Mouse (Mus musculus): ENCODE measurements around the gene Slc35g3. TPM values are rescaled to one million over a fixed set of nuclear protein-coding genes. Genes with fewer than 3 reads are reported as not detected.
A peak's percentile ranks its signal among the peaks of the same experiment; 100 is the strongest.

The Slc35g3 gene
- total and polyA plus RNA-seq, 2 experiments, result not detected

GRCm38 (mm10) chr11:69758090-69758456 lies 3.7 kb downstream of the Slc35g3 start:
- under 1% methylated on average over 26 of the region's 26 CpGs for WGBS
- Histone ChIP-seq H3K9ac (ENCODE audit: low read depth, low read length) (peak overlapping the region; percentile 75), H3K4me1 (ENCODE audit: control insufficient read depth, insufficient read depth, low read length) (peaks cover 18% of the 10 kb centered on the region), H3K27me3 (ENCODE audit: control insufficient read depth, insufficient read depth, low read length) (no peaks in the 10 kb centered on the region), H3K27ac (replicated peaks; ENCODE audit: insufficient read depth, low read depth, low read length) (peak overlapping the region; percentile 52), H3K36me3 (ENCODE audit: control insufficient read depth, insufficient read depth, low read length) (no peaks in the 10 kb centered on the region), H3K4me3 (ENCODE audit: insufficient read depth, low read depth, low read length) (peak overlapping the region; percentile 52), H3K79me2 (ENCODE audit: control insufficient read depth, insufficient read depth, low read length) (peaks cover 11% of the 10 kb centered on the region; the same call in 1 of the 2 replicates)
- peak; percentile 80 for DNase-seq (ENCODE audit: extremely low read depth, low read depth, low spot score)
- TF ChIP-seq POLR2A (IDR thresholded peaks at IDR 0.05; ENCODE audit: extremely low read depth, insufficient read depth, low read length) (no peak; the same call in 1 of the 2 replicates), CTCF (IDR thresholded peaks at IDR 0.05; ENCODE audit: low read depth, low read length) (no peak)

- peaks cover 16% of the 10 kb centered on the region; the same call in 1 of the 2 replicates for H3K79me2 ChIP-seq (ENCODE audit: control insufficient read depth, insufficient read depth, low read length)
- TF ChIP-seq POLR2A (IDR thresholded peaks at IDR 0.05; ENCODE audit: extremely low read depth, insufficient read depth, low read length), result no peak
- TF ChIP-seq CTCF (IDR thresholded peaks at IDR 0.05; ENCODE audit: low read depth, low read length), result no peak
Observed at GRCm38 (mm10) chr11:69757303-69758089, 4.3 kb downstream of the Slc35g3 start.

GRCm38 (mm10) chr11:69754701-69755100 lies 7.1 kb downstream of the Slc35g3 start:
- DNase-seq (ENCODE audit: extremely low read depth, low read depth, low spot score), result peak; percentile 67
- H3K36me3 ChIP-seq (ENCODE audit: control insufficient read depth, insufficient read depth, low read length), result peaks cover 2% of the 10 kb centered on the region
- no peak overlapping the region for H3K9ac ChIP-seq (ENCODE audit: low read depth, low read length)
- H3K27me3 ChIP-seq (ENCODE audit: control insufficient read depth, insufficient read depth, low read length), result no peaks in the 10 kb centered on the region
- no peak overlapping the region for H3K27ac ChIP-seq (replicated peaks; ENCODE audit: insufficient read depth, low read depth, low read length)
- peaks cover 29% of the 10 kb centered on the region; the same call in 1 of the 2 replicates for H3K79me2 ChIP-seq (ENCODE audit: control insufficient read depth, insufficient read depth, low read length)
- H3K4me1 ChIP-seq (ENCODE audit: control insufficient read depth, insufficient read depth, low read length), result peaks cover 24% of the 10 kb centered on the region
- WGBS, result 25% methylated on average over 3 of the region's 3 CpGs
- no peak overlapping the region for H3K4me3 ChIP-seq (ENCODE audit: insufficient read depth, low read depth, low read length)
- TF ChIP-seq CTCF (IDR thresholded peaks at IDR 0.05; ENCODE audit: low read depth, low read length) (no peak), POLR2A (IDR thresholded peaks at IDR 0.05; ENCODE audit: extremely low read depth, insufficient read depth, low read length) (no peak)

More at GRCm38 (mm10) chr11:69757303-69758089, 4.3 kb downstream of the Slc35g3 start:
- peak overlapping the region; percentile 52 for H3K4me3 ChIP-seq (ENCODE audit: insufficient read depth, low read depth, low read length)
- DNase-seq (ENCODE audit: extremely low read depth, low read depth, low spot score), result no peak
- no peak overlapping the region; the same call in 1 of the 2 replicates for H3K27ac ChIP-seq (replicated peaks; ENCODE audit: insufficient read depth, low read depth, low read length)
- H3K27me3 ChIP-seq (ENCODE audit: control insufficient read depth, insufficient read depth, low read length), result no peaks in the 10 kb centered on the region
- H3K4me1 ChIP-seq (ENCODE audit: control insufficient read depth, insufficient read depth, low read length), result peaks cover 21% of the 10 kb centered on the region
- 32% methylated on average over 9 of the region's 9 CpGs for WGBS
- H3K36me3 ChIP-seq (ENCODE audit: control insufficient read depth, insufficient read depth, low read length), result no peaks in the 10 kb centered on the region
- H3K9ac ChIP-seq (ENCODE audit: low read depth, low read length), result peak overlapping the region; percentile 17; the same call in 1 of the 2 replicates

GRCm38 (mm10) chr11:69754233-69754632 lies 7.5 kb downstream of the Slc35g3 start:
- no peak for TF ChIP-seq POLR2A (IDR thresholded peaks at IDR 0.05; ENCODE audit: extremely low read depth, insufficient read depth, low read length)
- TF ChIP-seq CTCF (IDR thresholded peaks at IDR 0.05; ENCODE audit: low read depth, low read length), result no peak

GRCm38 (mm10) chr11:69752686-69753085 lies 9.1 kb downstream of the Slc35g3 start:
- Histone ChIP-seq H3K4me1 (ENCODE audit: control insufficient read depth, insufficient read depth, low read length) (peaks cover 21% of the 10 kb centered on the region), H3K27me3 (ENCODE audit: control insufficient read depth, insufficient read depth, low read length) (no peaks in the 10 kb centered on the region), H3K4me3 (ENCODE audit: insufficient read depth, low read depth, low read length) (no peak overlapping the region), H3K79me2 (ENCODE audit: control insufficient read depth, insufficient read depth, low read length) (peaks cover 29% of the 10 kb centered on the region; the same call in 1 of the 2 replicates), H3K27ac (replicated peaks; ENCODE audit: insufficient read depth, low read depth, low read length) (no peak overlapping the region), H3K9ac (ENCODE audit: low read depth, low read length) (no peak overlapping the region), H3K36me3 (ENCODE audit: control insufficient read depth, insufficient read depth, low read length) (peaks cover 5% of the 10 kb centered on the region)
- no peak for TF ChIP-seq CTCF (IDR thresholded peaks at IDR 0.05; ENCODE audit: low read depth, low read length)
- TF ChIP-seq POLR2A (IDR thresholded peaks at IDR 0.05; ENCODE audit: extremely low read depth, insufficient read depth, low read length), result no peak
- DNase-seq (ENCODE audit: extremely low read depth, low read depth, low spot score), result peak; percentile 64

More at GRCm38 (mm10) chr11:69754233-69754632, 7.5 kb downstream of the Slc35g3 start:
- no peak overlapping the region for H3K9ac ChIP-seq (ENCODE audit: low read depth, low read length)
- no peak overlapping the region for H3K27ac ChIP-seq (replicated peaks; ENCODE audit: insufficient read depth, low read depth, low read length)
- WGBS, result 77% methylated on average over 5 of the region's 5 CpGs
- H3K4me3 ChIP-seq (ENCODE audit: insufficient read depth, low read depth, low read length), result no peak overlapping the region
- no peak for DNase-seq (ENCODE audit: extremely low read depth, low read depth, low spot score)
- no peaks in the 10 kb centered on the region for H3K27me3 ChIP-seq (ENCODE audit: control insufficient read depth, insufficient read depth, low read length)
- H3K4me1 ChIP-seq (ENCODE audit: control insufficient read depth, insufficient read depth, low read length), result peaks cover 21% of the 10 kb centered on the region
- H3K79me2 ChIP-seq (ENCODE audit: control insufficient read depth, insufficient read depth, low read length), result peaks cover 29% of the 10 kb centered on the region; the same call in 1 of the 2 replicates
- H3K36me3 ChIP-seq (ENCODE audit: control insufficient read depth, insufficient read depth, low read length), result peaks cover 2% of the 10 kb centered on the region

- Histone ChIP-seq H3K4me1 (ENCODE audit: control insufficient read depth, insufficient read depth, low read length) (peaks cover 19% of the 10 kb centered on the region), H3K27me3 (ENCODE audit: control insufficient read depth, insufficient read depth, low read length) (no peaks in the 10 kb centered on the region), H3K9ac (ENCODE audit: low read depth, low read length) (no peak overlapping the region), H3K4me3 (ENCODE audit: insufficient read depth, low read depth, low read length) (no peak overlapping the region), H3K36me3 (ENCODE audit: control insufficient read depth, insufficient read depth, low read length) (peaks cover 14% of the 10 kb centered on the region), H3K27ac (replicated peaks; ENCODE audit: insufficient read depth, low read depth, low read length) (no peak overlapping the region), H3K79me2 (ENCODE audit: control insufficient read depth, insufficient read depth, low read length) (peaks cover 29% of the 10 kb centered on the region; the same call in 1 of the 2 replicates)
- TF ChIP-seq CTCF (IDR thresholded peaks at IDR 0.05; ENCODE audit: low read depth, low read length) (no peak), POLR2A (IDR thresholded peaks at IDR 0.05; ENCODE audit: extremely low read depth, insufficient read depth, low read length) (no peak)
- DNase-seq (ENCODE audit: extremely low read depth, low read depth, low spot score), result no peak
- 65% methylated on average over 3 of the region's 3 CpGs for WGBS
Observed at GRCm38 (mm10) chr11:69751635-69752034, 10.1 kb downstream of the Slc35g3 start.
